Mouse (Mus musculus): ENCODE measurements around the gene Cxcl14. TPM values are rescaled to one million over a fixed set of nuclear protein-coding genes. Genes with fewer than 3 reads are reported as not detected.

Gene Cxcl14
- total and polyA plus RNA-seq, 2 experiments, result 0.46 to 2.6 TPM

DNA sequence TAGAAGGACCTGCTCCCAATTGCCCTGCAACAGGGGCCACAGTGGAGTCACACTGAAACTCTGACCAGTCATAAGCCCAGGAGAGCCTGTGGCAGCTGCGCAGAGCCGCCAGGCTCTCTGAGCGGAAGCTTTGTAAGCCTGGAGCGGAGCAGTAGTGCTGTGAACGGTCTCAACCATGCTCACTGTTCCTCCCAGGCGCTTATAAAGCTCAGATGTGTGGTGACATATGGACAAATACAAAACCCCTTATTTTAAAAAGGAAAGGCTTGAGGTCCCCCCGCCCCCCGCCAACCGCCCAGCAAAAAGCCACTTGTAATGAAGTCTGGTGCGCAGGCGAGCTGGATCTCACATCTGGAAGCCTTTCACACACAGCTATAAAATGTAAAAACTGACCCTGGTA is 7.1 kb downstream of the Cxcl14 start:
- TF ChIP-seq POLR2A (IDR thresholded peaks at IDR 0.05; ENCODE audit: extremely low read depth, insufficient read depth, low read length) (no peak), CTCF (IDR thresholded peaks at IDR 0.05; ENCODE audit: low read depth, low read length) (no peak)
- Histone ChIP-seq H3K27ac (replicated peaks; ENCODE audit: insufficient read depth, low read depth, low read length) (no peak overlapping the region), H3K79me2 (ENCODE audit: control insufficient read depth, insufficient read depth, low read length) (no peaks in the 10 kb centered on the region), H3K27me3 (ENCODE audit: control insufficient read depth, insufficient read depth, low read length) (no peaks in the 10 kb centered on the region), H3K4me1 (ENCODE audit: control insufficient read depth, insufficient read depth, low read length) (no peaks in the 10 kb centered on the region), H3K4me3 (ENCODE audit: insufficient read depth, low read depth, low read length) (no peak overlapping the region), H3K9ac (ENCODE audit: low read depth, low read length) (no peak overlapping the region), H3K36me3 (ENCODE audit: control insufficient read depth, insufficient read depth, low read length) (no peaks in the 10 kb centered on the region)
- DNase-seq (ENCODE audit: extremely low read depth, low read depth, low spot score), result no peak
- WGBS, result 73% methylated on average over 11 of the region's 11 CpGs

DNA sequence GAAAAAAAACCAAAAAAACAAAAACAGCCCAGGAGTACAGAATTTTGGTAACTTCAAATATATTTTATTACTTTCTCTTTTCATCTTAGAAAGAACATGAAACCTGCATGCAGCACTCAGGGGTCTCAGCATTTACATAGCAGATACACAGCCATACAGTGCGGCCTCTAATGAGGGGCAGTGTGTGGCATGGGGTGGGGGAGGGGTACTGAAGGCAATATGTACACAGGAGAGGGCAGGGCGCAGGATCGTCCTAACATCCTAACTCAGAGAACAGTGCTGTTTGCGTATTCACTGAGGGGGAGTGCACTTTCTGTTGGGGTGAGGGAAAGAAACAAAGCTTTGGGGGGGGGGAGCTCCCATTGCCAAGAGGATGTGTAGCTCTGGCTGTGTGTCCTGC is 7.8 kb downstream of the Cxcl14 start:
- TF ChIP-seq POLR2A (IDR thresholded peaks at IDR 0.05; ENCODE audit: extremely low read depth, insufficient read depth, low read length) (no peak), CTCF (IDR thresholded peaks at IDR 0.05; ENCODE audit: low read depth, low read length) (no peak)
- Histone ChIP-seq H3K36me3 (ENCODE audit: control insufficient read depth, insufficient read depth, low read length) (no peaks in the 10 kb centered on the region), H3K27me3 (ENCODE audit: control insufficient read depth, insufficient read depth, low read length) (no peaks in the 10 kb centered on the region), H3K4me1 (ENCODE audit: control insufficient read depth, insufficient read depth, low read length) (no peaks in the 10 kb centered on the region), H3K27ac (replicated peaks; ENCODE audit: insufficient read depth, low read depth, low read length) (no peak overlapping the region), H3K9ac (ENCODE audit: low read depth, low read length) (no peak overlapping the region), H3K4me3 (ENCODE audit: insufficient read depth, low read depth, low read length) (no peak overlapping the region), H3K79me2 (ENCODE audit: control insufficient read depth, insufficient read depth, low read length) (no peaks in the 10 kb centered on the region)
- DNase-seq (ENCODE audit: extremely low read depth, low read depth, low spot score), result no peak
- 27% methylated on average over 4 of the region's 4 CpGs for WGBS

DNA sequence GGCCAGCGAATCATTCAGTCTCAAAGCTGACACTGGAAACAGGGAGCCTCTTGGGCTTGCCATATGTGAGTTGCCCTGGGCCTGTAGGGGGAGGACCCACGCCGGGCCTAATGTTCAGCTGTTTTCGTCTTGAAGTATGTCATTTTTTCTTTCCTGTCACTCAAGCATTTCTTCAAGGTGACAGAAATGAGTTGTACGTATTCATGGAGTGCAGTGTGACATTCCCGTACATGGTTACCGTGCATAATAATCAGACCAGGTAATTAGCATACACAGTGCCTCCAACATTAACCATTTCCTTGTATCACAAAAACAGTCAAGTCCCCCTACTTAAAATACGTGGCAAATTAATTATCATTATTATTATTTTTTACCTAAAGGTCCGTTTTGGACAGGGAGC is 9.3 kb downstream of the Cxcl14 start:
- H3K27me3 ChIP-seq (ENCODE audit: control insufficient read depth, insufficient read depth, low read length), result no peaks in the 10 kb centered on the region
- no peak overlapping the region for H3K9ac ChIP-seq (ENCODE audit: low read depth, low read length)
- H3K79me2 ChIP-seq (ENCODE audit: control insufficient read depth, insufficient read depth, low read length), result no peaks in the 10 kb centered on the region
- H3K4me1 ChIP-seq (ENCODE audit: control insufficient read depth, insufficient read depth, low read length), result no peaks in the 10 kb centered on the region
- TF ChIP-seq CTCF (IDR thresholded peaks at IDR 0.05; ENCODE audit: low read depth, low read length) (no peak), POLR2A (IDR thresholded peaks at IDR 0.05; ENCODE audit: extremely low read depth, insufficient read depth, low read length) (no peak)
- no peak for DNase-seq (ENCODE audit: extremely low read depth, low read depth, low spot score)
- H3K4me3 ChIP-seq (ENCODE audit: insufficient read depth, low read depth, low read length), result no peak overlapping the region
- 84% methylated on average over 9 of the region's 9 CpGs for WGBS
- no peak overlapping the region for H3K27ac ChIP-seq (replicated peaks; ENCODE audit: insufficient read depth, low read depth, low read length)
- H3K36me3 ChIP-seq (ENCODE audit: control insufficient read depth, insufficient read depth, low read length), result no peaks in the 10 kb centered on the region

GRCm38 (mm10) chr13:56283321-56283720 is 13.0 kb downstream of the Cxcl14 start:
- no peaks in the 10 kb centered on the region for H3K79me2 ChIP-seq (ENCODE audit: control insufficient read depth, insufficient read depth, low read length)
- 93% methylated on average over 13 of the region's 13 CpGs for WGBS
- H3K4me3 ChIP-seq (ENCODE audit: insufficient read depth, low read depth, low read length), result no peak overlapping the region
- DNase-seq (ENCODE audit: extremely low read depth, low read depth, low spot score), result no peak
- no peak overlapping the region for H3K27ac ChIP-seq (replicated peaks; ENCODE audit: insufficient read depth, low read depth, low read length)
- H3K27me3 ChIP-seq (ENCODE audit: control insufficient read depth, insufficient read depth, low read length), result no peaks in the 10 kb centered on the region
- TF ChIP-seq POLR2A (IDR thresholded peaks at IDR 0.05; ENCODE audit: extremely low read depth, insufficient read depth, low read length), result no peak
- no peak for TF ChIP-seq CTCF (IDR thresholded peaks at IDR 0.05; ENCODE audit: low read depth, low read length)
- H3K36me3 ChIP-seq (ENCODE audit: control insufficient read depth, insufficient read depth, low read length), result no peaks in the 10 kb centered on the region
- H3K4me1 ChIP-seq (ENCODE audit: control insufficient read depth, insufficient read depth, low read length), result no peaks in the 10 kb centered on the region
- H3K9ac ChIP-seq (ENCODE audit: low read depth, low read length), result no peak overlapping the region

DNA sequence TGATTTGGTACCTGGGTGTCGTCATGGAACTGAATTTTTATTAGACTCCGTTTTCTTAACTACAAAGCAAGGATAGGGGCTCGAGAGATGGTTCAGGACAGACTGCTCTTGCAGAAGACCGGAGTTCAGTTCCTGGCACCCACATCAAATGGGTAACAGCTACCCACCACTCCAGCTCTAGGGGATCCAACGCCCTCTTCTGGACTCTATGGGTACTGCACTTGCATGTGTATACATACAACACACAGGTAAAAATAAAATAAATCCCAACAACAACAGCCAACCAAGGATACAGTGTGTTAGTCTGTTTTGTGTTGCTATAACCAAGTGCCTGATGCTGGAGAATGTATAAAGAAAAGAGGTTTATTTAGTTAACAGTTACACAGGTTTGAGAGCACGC is 16.0 kb downstream of the Cxcl14 start:
- DNase-seq (ENCODE audit: extremely low read depth, low read depth, low spot score), result no peak
- Histone ChIP-seq H3K9ac (ENCODE audit: low read depth, low read length) (no peak overlapping the region), H3K79me2 (ENCODE audit: control insufficient read depth, insufficient read depth, low read length) (no peaks in the 10 kb centered on the region), H3K4me3 (ENCODE audit: insufficient read depth, low read depth, low read length) (no peak overlapping the region), H3K36me3 (ENCODE audit: control insufficient read depth, insufficient read depth, low read length) (no peaks in the 10 kb centered on the region), H3K27ac (replicated peaks; ENCODE audit: insufficient read depth, low read depth, low read length) (no peak overlapping the region), H3K27me3 (ENCODE audit: control insufficient read depth, insufficient read depth, low read length) (no peaks in the 10 kb centered on the region), H3K4me1 (ENCODE audit: control insufficient read depth, insufficient read depth, low read length) (no peaks in the 10 kb centered on the region)
- TF ChIP-seq CTCF (IDR thresholded peaks at IDR 0.05; ENCODE audit: low read depth, low read length) (peak; percentile 32; the same call in 1 of the 2 replicates), POLR2A (IDR thresholded peaks at IDR 0.05; ENCODE audit: extremely low read depth, insufficient read depth, low read length) (no peak)
- WGBS, result 79% methylated on average over 6 of the region's 6 CpGs

GRCm38 (mm10) chr13:56279439-56279838 is 16.9 kb downstream of the Cxcl14 start:
- no peaks in the 10 kb centered on the region for H3K27me3 ChIP-seq (ENCODE audit: control insufficient read depth, insufficient read depth, low read length)
- no peaks in the 10 kb centered on the region for H3K36me3 ChIP-seq (ENCODE audit: control insufficient read depth, insufficient read depth, low read length)
- TF ChIP-seq CTCF (IDR thresholded peaks at IDR 0.05; ENCODE audit: low read depth, low read length), result peak; percentile 82
- no peak for TF ChIP-seq POLR2A (IDR thresholded peaks at IDR 0.05; ENCODE audit: extremely low read depth, insufficient read depth, low read length)
- H3K4me3 ChIP-seq (ENCODE audit: insufficient read depth, low read depth, low read length), result no peak overlapping the region
- no peak overlapping the region for H3K9ac ChIP-seq (ENCODE audit: low read depth, low read length)
- H3K79me2 ChIP-seq (ENCODE audit: control insufficient read depth, insufficient read depth, low read length), result no peaks in the 10 kb centered on the region
- WGBS, result 17% methylated on average over 8 of the region's 8 CpGs
- no peak overlapping the region for H3K27ac ChIP-seq (replicated peaks; ENCODE audit: insufficient read depth, low read depth, low read length)
- DNase-seq (ENCODE audit: extremely low read depth, low read depth, low spot score), result peak; percentile 23
- no peaks in the 10 kb centered on the region for H3K4me1 ChIP-seq (ENCODE audit: control insufficient read depth, insufficient read depth, low read length)

Data from liver, adult 2 months (tissue).